Mouse (Mus musculus) CH12.LX (cell line): ENCODE results near the gene Hist1h4d.

Experiments used
- CTCF ChIP-seq, 2 experiments: IDR thresholded peaks in 1 of 2; conservative IDR thresholded peaks in 1 of 2; 2 replicates each; pipeline ENCODE4 v1.5.1; 2011 to 2012; ENCODE audit warnings: low read depth in 2 of 2, low read length in 2 of 2, improper control_type of control experiment in 1 of 2, inconsistent platforms in 1 of 2, mild to moderate bottlenecking in 1 of 2, moderate library complexity in 1 of 2
- MAFK ChIP-seq: IDR thresholded peaks from 2 replicates; pipeline ENCODE4 v1.6.1; 2011; ENCODE audit warnings: low read length, improper control_type of control experiment; ENCODE audit not compliant: insufficient replicate concordance

GRCm38 (mm10) chr13:23576351-23576881 is 5.0 kb upstream of the Hist1h4d start:
- TF ChIP-seq MAFK, result no peak
- TF ChIP-seq CTCF (conservative IDR thresholded peaks at IDR 0.05 in 1 of 2, IDR thresholded peaks at IDR 0.05 in 1 of 2; ENCODE audit: low read depth in 2 of 2, low read length in 2 of 2), result no peak
